Mouse (Mus musculus) cerebellum, adult 8-10 months (tissue): Measurements from ENCODE around the gene Irf2.

Experiments
- DNase-seq: peaks from one replicate; pipeline ENCODE4 v3.0.0; 2022

The Irf2 gene

GRCm38 (mm10) chr8:46811944-46812343 is 72.4 kb downstream of the Irf2 start:
- no peak for DNase-seq

- no peak for DNase-seq
These were observed 73.4 kb downstream of the Irf2 start for GRCm38 (mm10) chr8:46812966-46813365.

- no peak for DNase-seq
These were observed 78.8 kb downstream of the Irf2 start for GRCm38 (mm10) chr8:46818106-46818989.

GRCm38 (mm10) chr8:46818990-46819288 is 79.4 kb downstream of the Irf2 start:
- DNase-seq, result no peak

GRCm38 (mm10) chr8:46828734-46829413 is 89.3 kb downstream of the Irf2 start:
- no peak for DNase-seq

- DNase-seq, result no peak
These were observed 90.0 kb downstream of the Irf2 start for GRCm38 (mm10) chr8:46829414-46830111.

- no peak for DNase-seq
These were observed 90.8 kb downstream of the Irf2 start for GRCm38 (mm10) chr8:46830112-46830855.

GRCm38 (mm10) chr8:46831916-46832315 is 92.4 kb downstream of the Irf2 start:
- DNase-seq, result no peak

- DNase-seq, result no peak
These were observed 92.9 kb downstream of the Irf2 start for GRCm38 (mm10) chr8:46832399-46832798.

GRCm38 (mm10) chr8:46833763-46834162 is 94.2 kb downstream of the Irf2 start:
- no peak for DNase-seq

- DNase-seq, result no peak
These were observed 94.9 kb downstream of the Irf2 start for GRCm38 (mm10) chr8:46834440-46834839.

- DNase-seq, result no peak
These were observed 96.6 kb downstream of the Irf2 start for GRCm38 (mm10) chr8:46836011-46836652.

- no peak for DNase-seq
These were observed 97.4 kb downstream of the Irf2 start for GRCm38 (mm10) chr8:46836949-46837348.

GRCm38 (mm10) chr8:46838052-46838451 is 98.5 kb downstream of the Irf2 start:
- DNase-seq, result no peak

GRCm38 (mm10) chr8:46840390-46840789 is 100.9 kb downstream of the Irf2 start:
- DNase-seq, result no peak

GRCm38 (mm10) chr8:46840791-46841190 is 101.3 kb downstream of the Irf2 start:
- no peak for DNase-seq

- DNase-seq, result no peak
These were observed 103.2 kb downstream of the Irf2 start for GRCm38 (mm10) chr8:46842676-46843181.

GRCm38 (mm10) chr8:46843855-46844254 is 104.3 kb downstream of the Irf2 start:
- no peak for DNase-seq

- DNase-seq, result no peak
These were observed 104.9 kb downstream of the Irf2 start for GRCm38 (mm10) chr8:46844371-46844973.

GRCm38 (mm10) chr8:46844974-46845774 is 105.6 kb downstream of the Irf2 start:
- DNase-seq, result no peak

- no peak for DNase-seq
These were observed 106.4 kb downstream of the Irf2 start for GRCm38 (mm10) chr8:46845891-46846290.
